Mouse (Mus musculus) activated CD4-positive, CD25-positive, alpha-beta regulatory T cell, adult 4 months (primary cell): ENCODE results near the gene Itgbl1. TPM values are rescaled to one million over a fixed set of nuclear protein-coding genes. Genes with fewer than 3 reads are reported as not detected.
"Not testable (repeated sequence)": the region's sequence is repeated elsewhere in the genome, so short reads cannot be mapped to it uniquely, and the experiment has no call there.

ENCODE experiments used
- ATAC-seq: one replicate; pipeline ENCODE4 v1.8.0; 2017
- polyA plus RNA-seq, 2 experiments: library from polyadenylated mRNA; unstranded; fragments of 100-300 nt; shearing (Covaris generic); gene quantifications; one replicate each; pipeline ENCODE4 v1.2.1; 2017

The Itgbl1 gene
- polyA plus RNA-seq = not detected

DNA sequence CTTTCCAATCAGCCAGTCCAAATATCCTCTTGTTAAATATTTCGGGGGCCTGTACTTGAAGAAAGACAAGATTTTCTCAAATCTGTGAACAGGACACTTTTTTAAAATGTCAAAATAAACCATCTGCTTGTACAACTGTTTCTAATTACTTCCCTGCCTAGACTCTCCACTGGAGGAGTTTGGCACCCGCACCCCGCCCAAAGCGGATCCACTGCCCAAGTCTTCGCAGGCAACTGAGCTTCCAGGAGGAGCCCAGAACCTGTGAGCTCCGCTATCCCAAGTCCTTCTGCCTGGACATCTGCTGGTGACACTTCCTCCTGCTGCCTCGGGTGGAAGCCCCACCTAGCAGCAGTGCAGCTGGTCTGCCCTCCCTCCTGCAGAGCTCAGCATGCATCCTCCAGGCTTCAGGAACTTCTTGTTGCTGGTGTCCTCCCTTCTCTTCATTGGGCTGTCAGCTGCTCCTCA is at the start of gene Itgbl1:
Gene Itgbl1 (plus strand): TSS at position 51 of the 465 bp plus-strand sequence.
- ATAC-seq = no peak

DNA sequence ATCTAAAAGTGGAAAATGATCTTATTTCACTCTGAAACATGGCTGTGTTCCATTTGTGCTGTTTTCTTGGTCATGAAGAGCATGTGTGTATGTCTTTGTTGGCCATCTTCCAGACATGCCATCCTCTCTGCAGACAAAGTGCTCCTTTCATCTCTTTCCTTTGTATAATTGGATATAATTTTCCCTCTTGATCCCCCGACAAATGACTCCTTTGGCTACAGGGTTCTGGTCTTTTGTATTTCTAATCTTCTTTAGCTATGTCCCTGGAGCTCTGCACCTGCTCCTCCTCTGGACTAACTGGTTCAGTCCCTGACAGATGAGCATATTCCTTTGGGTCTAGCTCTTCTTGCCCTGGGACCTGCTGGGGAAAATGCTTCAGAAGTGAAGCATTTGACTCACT is 36.8 kb upstream of the Itgbl1 start:
- ATAC-seq = no peak

DNA sequence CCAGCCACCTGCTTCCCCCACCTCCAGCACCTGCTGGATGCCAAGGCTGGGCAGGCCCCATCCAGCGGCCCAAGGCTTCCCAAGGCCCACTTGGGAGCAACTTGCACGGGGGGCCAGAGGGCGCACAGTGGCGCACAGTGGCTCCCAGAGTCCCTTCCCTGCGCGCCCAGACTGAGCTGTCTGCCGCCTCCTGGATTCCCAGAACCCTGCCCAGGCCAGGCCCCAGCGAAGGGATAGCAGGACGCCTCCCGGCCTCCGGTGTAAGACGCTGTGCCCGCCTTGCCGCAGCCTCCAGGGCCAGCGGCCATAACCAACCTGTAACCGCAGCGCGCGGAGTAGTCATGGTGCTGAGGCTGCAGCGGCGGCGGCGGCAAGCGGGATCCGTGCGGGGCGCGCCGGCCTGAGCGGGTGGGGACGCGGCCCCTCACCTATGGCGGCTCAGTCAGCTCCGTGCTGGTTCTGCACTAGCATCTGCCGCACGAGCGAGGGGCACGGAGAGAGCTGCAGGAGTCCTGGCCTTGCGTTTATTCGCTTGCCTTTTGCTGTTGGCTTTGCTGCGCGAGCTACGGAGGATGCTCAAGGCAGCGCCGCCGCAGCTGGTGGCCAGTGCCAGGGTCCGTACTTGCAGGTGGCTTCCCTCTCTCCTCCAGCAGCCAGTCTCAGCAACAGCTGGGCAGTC is 33.1 kb upstream of the Itgbl1 start, which contains the start of gene Nalcn:
Gene Nalcn (minus strand): TSS at position 644 of the 679 bp plus-strand sequence.
- ATAC-seq = no peak

DNA sequence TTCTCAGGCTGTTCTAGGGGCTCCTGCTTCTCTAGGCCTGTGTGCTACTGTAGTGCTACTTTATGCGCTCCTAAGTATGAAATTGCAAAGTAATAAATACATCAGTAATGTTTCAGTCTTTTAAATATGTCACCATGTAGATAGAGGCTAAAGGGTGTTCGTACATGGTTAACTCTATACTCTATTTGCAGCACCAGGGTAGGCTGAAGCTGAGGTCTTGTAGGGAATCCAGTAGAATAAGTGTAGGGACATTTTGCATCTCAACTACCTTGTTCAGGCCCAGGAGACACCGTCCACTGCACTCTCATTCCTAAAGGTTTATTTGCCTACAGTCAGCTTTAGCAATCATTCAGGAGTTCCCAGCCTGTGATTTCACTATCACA is 32.6 kb upstream of the Itgbl1 start:
- no peak for ATAC-seq

DNA sequence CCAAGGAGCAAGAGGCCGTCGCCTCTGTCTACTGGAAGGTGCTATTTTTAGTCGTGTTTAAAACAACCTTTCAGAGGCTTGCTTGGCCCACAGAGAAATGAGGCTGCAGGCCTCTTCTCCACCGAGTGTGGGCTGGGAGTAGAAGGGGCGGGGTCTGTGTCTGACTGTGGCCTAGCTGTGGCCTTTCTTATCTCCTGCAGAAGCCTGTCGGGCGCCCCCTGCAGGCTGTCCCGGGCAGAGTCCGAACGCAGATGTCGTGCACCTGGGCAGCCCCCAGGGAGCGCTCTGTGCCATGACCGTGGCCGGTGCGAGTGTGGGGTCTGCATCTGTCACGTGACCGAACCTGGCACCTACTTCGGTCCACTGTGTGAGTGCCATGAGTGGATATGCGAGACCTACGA is 1.3 kb downstream of the Itgbl1 start:
- ATAC-seq = no peak

DNA sequence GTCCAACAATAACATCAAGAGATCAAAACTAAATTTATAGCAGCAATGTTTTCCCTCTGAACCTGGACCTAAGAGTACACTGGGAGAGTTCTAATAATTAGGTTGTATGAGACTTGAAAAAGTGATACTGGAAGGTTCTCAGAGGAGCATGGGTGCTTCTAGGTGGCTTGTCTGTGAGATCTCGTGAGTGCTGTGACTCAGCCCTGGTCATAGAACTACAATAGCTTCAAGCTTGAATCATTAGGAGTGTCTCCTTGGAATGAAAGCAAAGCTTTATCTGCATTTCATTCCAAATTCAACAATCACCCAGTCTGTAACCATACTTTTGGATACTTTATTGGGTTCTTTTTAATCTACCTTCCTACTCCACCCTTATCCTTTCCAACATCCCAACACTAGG is 2.6 kb downstream of the Itgbl1 start:
- ATAC-seq = no peak

DNA sequence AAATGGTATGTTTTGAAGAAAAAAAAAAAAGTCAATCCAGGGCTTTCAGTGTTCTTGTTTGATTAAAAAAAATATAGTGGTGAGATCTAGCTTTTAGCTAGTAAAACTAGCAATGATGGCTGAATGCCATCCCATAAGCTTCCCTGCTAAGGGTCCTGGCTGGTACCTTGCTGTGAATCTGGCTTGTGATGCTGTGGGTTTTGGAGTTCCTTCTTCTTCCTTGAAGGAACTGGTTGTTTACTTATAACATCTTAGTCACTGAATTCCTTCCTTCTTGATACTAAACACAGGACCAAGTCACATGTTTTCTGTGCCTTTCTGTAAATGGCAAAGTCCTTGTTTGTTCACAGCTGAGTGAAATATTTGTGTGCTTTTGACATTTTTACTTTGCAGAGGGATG is 3.4 kb downstream of the Itgbl1 start:
- no peak for ATAC-seq

DNA sequence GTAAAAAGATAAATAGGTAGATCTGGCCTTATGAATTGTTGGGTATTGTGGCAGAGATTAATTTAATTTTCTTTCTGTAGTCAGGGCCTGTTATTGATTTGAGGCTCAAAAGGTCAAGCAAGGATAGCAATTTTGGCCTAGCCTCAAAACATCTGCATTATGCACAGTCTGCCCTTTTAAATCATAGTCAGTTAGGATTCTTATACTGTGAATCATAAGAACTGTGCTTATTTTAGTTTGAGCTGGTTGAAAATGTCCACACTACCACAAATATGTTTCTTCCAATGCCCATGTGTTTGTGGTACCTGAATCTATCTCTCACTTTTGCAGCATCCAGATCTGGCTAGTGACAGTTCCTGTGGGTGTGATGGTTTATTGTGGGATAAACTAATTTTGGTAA is 4.7 kb downstream of the Itgbl1 start:
- ATAC-seq = no peak

DNA sequence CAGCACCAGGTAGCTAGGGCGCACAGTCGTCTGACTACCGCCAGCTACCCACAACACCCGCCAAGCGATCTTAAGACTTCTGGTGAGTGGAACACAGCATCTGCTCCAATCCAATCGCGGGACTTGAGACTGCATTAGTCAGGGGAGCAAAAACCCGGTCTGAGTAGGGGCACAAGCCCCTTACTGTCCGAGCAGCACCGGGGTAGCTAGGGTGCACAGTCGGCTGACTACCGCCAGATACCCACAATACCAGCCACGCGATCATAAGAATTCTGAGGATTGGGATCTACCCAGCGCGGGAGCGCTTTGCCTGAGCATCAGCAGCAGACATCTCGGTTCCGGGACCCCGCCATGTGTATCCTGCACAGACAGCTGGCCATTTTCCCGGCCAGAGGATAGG is 11.3 kb downstream of the Itgbl1 start:
- not testable (repeated sequence) for ATAC-seq

DNA sequence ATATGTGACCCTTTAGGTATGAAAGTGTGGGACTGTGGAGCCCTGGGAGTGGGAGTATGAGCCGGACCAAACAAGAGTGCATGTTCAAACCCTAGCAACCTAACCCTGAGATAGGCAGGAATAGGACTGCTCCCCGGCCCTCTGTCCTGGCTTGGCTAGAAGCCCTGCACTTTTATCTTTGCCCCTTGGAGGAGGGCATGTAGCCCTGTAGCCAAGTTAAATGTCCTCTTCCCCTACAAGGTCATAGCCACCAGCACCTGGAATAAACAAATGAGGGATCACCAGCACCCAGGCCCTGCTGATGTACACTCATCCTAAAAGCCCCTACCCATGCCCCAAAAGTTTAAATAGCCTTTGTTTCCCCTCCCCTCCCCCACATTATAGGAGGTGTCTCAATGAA is 18.3 kb downstream of the Itgbl1 start:
- ATAC-seq = no peak

DNA sequence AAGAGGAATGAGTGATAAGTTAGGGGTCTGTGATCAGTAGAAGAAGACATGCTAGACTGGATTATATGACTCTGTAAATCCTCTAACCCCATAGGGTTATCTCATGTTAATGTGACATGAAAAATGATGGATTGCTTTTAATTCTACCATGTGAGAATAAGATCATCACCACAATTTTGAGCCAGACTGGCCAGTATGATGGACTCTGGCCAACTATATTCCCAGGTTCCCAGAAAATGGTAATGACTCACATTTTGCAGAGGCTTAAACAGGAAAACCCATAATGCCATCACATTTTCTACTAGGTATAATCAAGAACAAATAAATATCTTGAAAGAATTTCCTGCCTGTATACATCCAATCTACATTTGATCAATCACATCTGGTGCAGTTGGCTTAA is 55.0 kb downstream of the Itgbl1 start:
- ATAC-seq = no peak

DNA sequence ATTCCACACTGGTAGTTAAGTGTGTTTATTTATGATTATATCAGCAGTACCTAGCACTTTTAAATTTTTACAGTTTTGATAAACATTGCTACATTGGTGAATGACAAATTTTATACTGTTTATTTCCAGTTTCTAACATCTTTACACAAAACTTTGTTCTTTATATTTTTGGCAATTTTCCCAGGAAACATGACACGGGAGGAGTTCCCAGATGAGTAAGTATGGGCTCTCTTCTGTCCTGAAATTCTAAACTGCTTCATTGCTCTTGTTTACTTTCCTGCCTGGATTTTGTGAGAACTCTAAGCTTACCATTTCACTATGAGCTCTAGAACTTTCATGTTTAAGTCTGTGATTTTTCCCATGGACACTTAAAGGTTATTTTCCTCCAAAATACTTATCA is 82.3 kb downstream of the Itgbl1 start:
- no peak for ATAC-seq

DNA sequence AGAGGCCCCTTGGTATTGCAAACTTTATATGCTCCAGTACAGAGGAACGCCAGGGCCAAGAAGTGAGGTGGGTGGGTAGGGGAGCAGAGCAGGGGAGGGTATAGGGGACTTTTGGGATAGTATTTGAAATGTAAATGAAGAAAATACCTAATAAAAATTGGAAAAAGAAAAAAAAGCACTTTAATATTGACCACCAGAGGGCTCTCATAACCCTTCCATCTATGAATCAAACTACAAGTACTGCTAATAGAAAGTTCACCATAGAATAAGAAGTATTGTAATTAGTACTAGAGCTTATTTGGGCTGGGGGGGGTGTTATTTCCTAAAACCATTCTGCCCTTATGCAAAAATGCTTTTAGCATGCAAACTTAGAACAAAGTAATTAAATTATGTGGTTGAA is 91.2 kb downstream of the Itgbl1 start:
- no peak for ATAC-seq

DNA sequence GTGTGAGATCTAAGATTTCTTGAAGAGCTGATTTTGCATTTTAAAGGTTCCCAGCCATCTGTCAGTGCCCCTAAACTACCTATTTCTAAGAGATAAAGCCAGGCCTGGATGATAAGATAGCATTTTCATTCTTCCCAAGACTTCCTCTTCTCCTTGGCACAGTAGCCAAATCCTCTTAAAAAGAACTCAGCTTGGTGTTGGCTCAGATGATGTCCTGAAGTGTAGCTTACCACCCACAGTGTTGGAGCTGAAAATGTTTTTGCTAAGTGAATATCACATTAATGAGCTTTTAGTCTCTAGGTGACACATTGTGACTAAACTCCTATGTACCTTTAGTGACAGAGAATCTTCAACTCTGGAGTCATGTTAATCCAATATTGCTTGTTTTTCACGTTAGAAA is 99.8 kb downstream of the Itgbl1 start:
- ATAC-seq = no peak

DNA sequence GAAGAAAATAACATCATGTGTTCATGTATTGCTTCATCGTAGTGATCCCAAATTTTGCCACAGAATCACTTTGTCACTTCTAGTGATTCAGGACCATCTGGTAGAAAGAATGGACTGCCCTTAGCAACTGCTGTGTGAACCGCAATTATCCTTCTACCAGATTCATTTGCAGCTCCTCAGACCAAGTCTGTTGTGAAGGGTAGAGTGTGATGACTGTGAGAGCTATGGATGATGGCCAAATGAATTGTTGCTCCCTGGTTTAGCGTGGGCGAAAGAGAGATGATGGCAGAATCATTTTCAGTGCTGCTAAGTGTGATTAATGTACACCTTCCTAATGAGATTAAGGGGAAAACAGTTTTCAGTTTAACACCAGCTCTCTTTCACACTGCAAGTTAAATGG is 100.3 kb downstream of the Itgbl1 start:
- ATAC-seq = no peak

DNA sequence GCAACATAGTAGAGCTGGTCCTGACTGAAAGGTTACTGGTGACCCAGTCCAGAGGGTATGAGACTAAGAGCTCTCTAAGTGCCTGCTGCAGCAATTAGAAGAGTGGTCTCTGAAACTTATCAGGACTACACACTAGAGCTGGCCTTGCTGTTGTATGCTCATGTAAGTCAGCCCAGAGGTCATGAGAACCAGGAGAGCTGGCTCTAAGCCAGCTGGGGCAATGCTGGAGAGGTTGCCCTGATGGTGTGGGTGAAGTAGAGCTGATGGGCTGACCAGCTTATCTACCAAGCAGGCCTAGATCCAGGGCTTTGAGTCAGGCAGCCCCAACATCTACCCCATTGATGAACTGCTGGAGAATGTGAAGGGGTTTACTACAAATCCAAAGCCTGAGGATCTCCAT is 142.0 kb downstream of the Itgbl1 start:
- ATAC-seq = no peak

DNA sequence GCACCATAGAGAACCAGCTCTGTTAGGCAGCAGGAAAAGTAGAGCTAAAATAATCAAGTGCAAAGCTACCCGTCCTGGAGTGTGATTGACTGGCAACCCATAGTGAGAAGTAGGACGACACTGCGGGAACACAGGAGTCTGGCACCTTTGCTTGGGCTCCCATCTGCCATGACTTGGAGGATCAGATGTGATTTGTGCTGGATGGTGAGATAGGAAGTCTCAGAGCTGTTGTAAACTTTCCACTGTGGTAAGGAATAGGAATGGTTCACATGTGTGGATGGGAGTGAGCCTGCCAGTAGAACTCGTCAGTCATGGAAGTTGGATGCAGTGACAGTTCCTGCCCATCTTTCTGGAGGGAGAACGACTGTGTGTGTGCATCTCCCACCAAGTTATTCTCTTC is 177.9 kb downstream of the Itgbl1 start:
- no peak for ATAC-seq

DNA sequence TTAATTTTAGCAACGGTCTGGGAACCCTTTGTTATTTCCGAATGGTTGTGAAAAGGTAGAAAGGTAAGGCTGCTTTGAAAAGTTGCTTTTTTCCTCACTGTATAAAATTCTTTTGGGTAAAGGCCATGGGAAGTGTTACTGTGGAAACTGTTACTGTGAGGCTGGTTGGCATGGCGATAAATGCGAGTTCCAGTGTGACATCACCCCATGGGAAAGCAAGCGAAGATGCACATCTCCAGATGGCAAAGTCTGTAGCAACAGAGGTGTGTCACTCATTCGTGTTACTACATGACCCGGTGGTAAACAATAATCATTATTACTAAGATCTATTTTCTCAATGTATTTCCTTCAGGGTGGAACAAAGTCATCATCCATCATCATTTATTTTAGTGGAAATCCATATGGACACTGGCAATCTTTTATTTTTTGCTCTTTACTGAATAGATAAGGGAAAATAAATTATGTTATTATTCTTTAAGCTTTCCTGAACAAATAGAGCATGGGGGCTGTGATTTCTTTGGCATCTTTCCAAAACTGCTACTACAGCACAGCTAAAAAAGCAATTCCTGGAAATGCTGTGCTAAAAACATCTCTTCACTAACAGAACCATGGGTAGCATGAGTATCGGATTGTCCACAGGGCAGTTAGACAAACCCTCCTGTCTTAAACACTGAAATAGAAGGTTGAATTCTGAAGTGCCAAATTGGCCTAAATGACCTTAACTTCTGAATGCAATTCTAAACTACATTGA is 184.1 kb downstream of the Itgbl1 start:
- ATAC-seq = no peak

DNA sequence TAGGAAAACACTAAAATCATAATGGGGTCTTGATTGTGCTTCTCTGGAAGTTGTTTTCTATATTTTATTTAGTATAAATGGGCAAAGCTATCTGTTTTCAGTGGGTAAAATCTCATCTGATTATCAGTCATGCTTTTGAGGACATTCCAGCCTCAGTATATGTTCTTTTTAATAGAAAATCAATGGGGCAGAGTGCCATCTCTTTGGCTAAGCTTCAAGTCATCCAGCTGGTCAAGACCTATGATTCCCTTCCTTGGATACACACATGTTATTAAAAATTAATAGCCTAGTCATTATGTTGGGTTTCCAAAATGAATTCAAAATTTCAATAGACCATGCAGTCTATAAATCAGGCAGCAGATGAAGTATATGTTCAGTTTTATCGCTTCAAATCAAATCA is 204.8 kb downstream of the Itgbl1 start:
- ATAC-seq = no peak

DNA sequence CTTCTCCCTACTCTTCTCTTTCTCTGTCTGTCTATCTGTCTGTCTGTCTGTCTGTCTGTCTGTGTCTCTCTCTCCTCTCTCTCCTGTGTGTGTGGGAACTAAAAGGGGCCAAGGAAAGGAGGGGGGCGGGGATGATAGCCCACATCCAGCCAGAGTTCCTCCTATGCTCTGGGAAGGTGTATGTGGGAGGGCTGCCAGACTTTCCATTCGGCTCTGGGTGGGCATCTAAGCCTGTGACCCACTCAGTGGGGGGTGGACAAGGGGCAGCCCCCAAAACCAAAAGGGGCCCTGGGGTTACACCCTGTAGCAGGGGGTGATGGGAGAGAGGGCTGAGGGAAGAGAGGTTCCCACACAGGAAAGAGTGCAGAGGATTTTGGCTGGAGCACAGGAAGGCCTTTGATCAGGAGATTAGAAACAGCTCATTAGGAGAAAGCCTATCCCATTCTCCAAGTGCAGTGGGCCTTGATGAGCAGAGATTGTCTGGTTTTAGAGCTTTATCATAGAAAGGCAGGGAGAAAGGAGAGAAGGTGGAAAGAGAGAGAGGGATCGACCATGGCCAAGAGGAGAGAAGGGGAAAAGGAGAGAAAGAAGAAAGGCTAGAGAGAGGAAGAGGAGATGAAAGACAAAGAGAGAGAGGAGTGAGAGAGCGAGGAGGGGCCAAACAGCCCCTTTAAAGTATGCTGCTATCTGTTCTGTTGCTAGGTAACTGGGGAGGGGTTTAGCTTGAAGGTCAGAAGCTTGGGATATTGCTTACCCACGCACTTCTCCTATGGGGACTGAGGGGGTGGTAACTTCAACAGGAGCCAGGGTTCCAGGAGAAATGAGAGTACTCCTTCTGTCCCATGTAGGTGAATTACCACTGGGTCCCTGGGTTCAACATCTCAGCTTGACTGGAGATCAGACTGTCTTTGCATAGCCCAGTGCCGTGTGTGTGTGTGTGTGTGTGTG is 206.3 kb downstream of the Itgbl1 start:
- ATAC-seq = no peak

DNA sequence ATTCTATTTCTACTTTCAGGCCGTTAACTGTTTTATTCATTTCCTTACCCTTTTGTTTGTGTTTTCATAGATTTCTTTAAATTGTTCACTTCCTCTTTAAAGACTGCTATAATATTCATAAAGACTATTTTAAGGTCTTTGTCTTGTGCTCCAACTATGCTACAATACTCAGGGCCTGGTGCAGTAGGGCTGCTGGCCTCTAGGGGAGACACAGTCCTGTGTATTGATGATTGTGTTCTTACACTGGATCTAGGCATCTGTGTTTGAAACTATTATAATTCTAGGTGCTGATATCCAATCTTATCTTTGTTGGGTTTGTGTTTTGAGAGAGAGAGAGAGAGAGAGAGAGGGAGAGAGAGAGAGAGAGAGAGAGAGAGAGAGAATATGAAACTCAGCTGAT is 268.1 kb downstream of the Itgbl1 start:
- no peak for ATAC-seq

DNA sequence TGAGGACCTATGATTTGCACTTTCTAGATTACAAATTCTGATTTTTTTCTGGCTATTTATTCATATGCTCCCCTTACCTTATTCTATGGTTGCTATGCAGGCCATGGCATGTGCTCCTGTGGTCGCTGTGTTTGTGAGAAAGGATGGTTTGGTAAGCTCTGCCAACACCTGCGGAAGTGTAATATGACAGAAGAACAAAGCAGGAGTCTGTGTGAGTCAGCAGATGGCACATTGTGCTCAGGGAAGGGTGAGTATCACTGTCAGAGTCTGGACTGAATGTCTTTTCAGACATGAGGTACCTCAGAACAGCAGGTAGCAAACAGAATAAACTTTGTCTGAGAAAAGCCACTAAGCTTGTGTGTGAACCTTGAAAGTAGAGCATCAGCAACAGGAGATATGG is 306.8 kb downstream of the Itgbl1 start:
- ATAC-seq = no peak

DNA sequence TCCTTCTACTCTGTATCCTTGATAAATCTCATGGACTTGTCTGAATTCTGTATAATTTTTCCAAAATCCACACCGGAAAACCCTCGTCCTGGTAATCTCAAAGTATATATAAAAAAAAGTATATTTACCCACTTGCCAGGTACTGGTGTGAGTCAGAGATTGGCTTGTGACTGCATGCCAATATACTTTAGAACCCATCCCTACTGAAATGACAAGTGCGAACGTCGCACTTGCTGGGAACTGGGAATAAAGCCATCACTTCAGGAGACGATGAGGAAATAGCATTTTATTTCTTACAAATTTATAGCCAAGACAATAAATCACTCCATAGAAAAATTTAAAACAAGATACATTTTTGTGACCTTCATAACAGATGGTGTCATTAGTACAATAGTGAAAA is 308.2 kb downstream of the Itgbl1 start:
- ATAC-seq = no peak
